Mouse (Mus musculus) bone marrow macrophage, adult 2 months (primary cell): ENCODE data around the gene Acot6.

ENCODE experiments used
- CTCF ChIP-seq: IDR thresholded peaks from 2 replicates; pipeline ENCODE4 v1.5.1; 2012; ENCODE audit warnings: low read depth, mild to moderate bottlenecking, low read length, moderate library complexity
- POLR2A ChIP-seq: IDR thresholded peaks from 2 replicates; pipeline ENCODE4 v1.6.1; 2012; ENCODE audit warnings: mild to moderate bottlenecking, low read depth, low read length, borderline replicate concordance

DNA sequence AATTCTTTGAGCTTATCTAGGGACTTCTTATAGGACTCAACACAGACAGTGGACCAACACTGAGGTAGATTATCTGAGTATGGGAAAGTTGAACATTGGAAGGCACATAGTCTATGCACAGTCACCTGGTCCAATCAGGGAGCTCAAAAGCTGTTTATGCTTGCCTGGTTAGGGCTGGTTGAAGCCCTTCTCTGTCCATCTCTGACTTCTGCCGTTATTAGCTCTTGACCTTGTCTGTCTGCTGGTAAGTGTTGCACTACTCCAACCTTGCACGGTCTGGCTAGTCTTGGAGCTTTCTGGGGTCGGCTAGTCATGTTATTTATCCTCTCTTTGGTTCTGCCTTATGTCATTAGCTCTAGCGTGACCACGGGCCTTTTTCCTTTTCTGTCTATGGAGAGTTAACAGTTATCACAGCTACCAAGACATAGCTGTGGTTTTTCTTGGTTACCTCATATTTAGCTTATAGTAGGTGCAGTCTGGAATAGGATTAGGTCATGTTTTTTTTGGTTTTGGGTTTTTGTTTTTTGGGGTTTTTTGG, 48.4 kb upstream of the Acot6 start, which contains the start of gene Acot3:
- no peak for TF ChIP-seq POLR2A
- TF ChIP-seq CTCF: no peak
